Mouse (Mus musculus) left cerebral cortex, postnatal 36 days (tissue): ENCODE results near the gene Gm16253. TPM values are rescaled to one million over a fixed set of nuclear protein-coding genes. Genes with fewer than 3 reads are reported as not detected.

Source experiments
- DNase-seq, 2 experiments: peaks; one replicate each; pipeline ENCODE4 v3.0.0; 2021 to 2022; ENCODE audit warnings: low spot score in 2 of 2, mixed read lengths in 1 of 2
- intact Hi-C: fragments of 180-260 bp; cut with DNase I; formaldehyde crosslinking; loops from one replicate; pipeline ENCODE4 v1.15.1; 2025
- total RNA-seq, 2 experiments: library from RNA; stranded (reverse); gene quantifications; 2 replicates each; pipeline ENCODE4 v1.2.3; 2021

The Gm16253 gene
- total RNA-seq, 2 experiments from 2014 or later, result not detected

GRCm38 (mm10) chr3:96569966-96570605, 6.7 kb upstream of the Gm16253 start:
- intact Hi-C loops, result no loop called here
- no peak for DNase-seq

GRCm38 (mm10) chr3:96570643-96571042, 6.1 kb upstream of the Gm16253 start:
- intact Hi-C loops, result no loop called here
- DNase-seq, result no peak

- intact Hi-C loops, result no loop called here
- DNase-seq, result no peak
Measured at GRCm38 (mm10) chr3:96571336-96571735, 5.4 kb upstream of the Gm16253 start.

GRCm38 (mm10) chr3:96571896-96572698, 4.7 kb upstream of the Gm16253 start:
- no peak for DNase-seq
- intact Hi-C loops, result no loop called here

- no peak for DNase-seq
- intact Hi-C loops, result no loop called here
Measured at GRCm38 (mm10) chr3:96573611-96574511, 2.9 kb upstream of the Gm16253 start.

- intact Hi-C loops, result no loop called here
- DNase-seq, result no peak
Measured at GRCm38 (mm10) chr3:96575272-96575984, 1.4 kb upstream of the Gm16253 start.

GRCm38 (mm10) chr3:96576005-96576658, 652 bp upstream of the Gm16253 start:
- no peak for DNase-seq
- intact Hi-C loops, result loop anchor here (2.0 kb wide), 1 partner anchor 21 kb away; the partner anchor contains the start of gene Ankrd34a

GRCm38 (mm10) chr3:96577566-96577965, 782 bp downstream of the Gm16253 start:
- intact Hi-C loops, result loop anchor here (2.0 kb wide), 1 partner anchor 19 kb away; the partner anchor contains the start of gene Ankrd34a
- DNase-seq, result no peak

- intact Hi-C loops, result no loop called here
Measured at GRCm38 (mm10) chr3:96578561-96579238, 1.9 kb downstream of the Gm16253 start.

GRCm38 (mm10) chr3:96579239-96579750, 2.5 kb downstream of the Gm16253 start:
- no peak for DNase-seq
- intact Hi-C loops, result no loop called here

More at GRCm38 (mm10) chr3:96578561-96579238, 1.9 kb downstream of the Gm16253 start:
- no peak for DNase-seq

GRCm38 (mm10) chr3:96579885-96580454, 3.2 kb downstream of the Gm16253 start:
- DNase-seq, result peak; percentile 89 to 93
- intact Hi-C loops, result loop anchor here (1.0 to 10.0 kb wide), 2 partner anchors 29 to 55 kb away; partner anchors contain the start of genes Gm42957 and Pex11b

- DNase-seq, result no peak
- intact Hi-C loops, result loop anchor here (10.0 kb wide), 1 partner anchor 54 kb away; the partner anchor contains the start of genes Gm42957 and Pex11b
Measured at GRCm38 (mm10) chr3:96581141-96581540, 4.4 kb downstream of the Gm16253 start.

GRCm38 (mm10) chr3:96581771-96582515, 5.2 kb downstream of the Gm16253 start:
- no peak for DNase-seq
- intact Hi-C loops, result loop anchor here (10.0 kb wide), 1 partner anchor 53 kb away; the partner anchor contains the start of genes Gm42957 and Pex11b

GRCm38 (mm10) chr3:96583386-96583785, 6.6 kb downstream of the Gm16253 start:
- DNase-seq, result no peak
- intact Hi-C loops, result loop anchor here (10.0 kb wide), 1 partner anchor 51 kb away; the partner anchor contains the start of genes Gm42957 and Pex11b

GRCm38 (mm10) chr3:96590657-96591056, 13.9 kb downstream of the Gm16253 start:
- DNase-seq, result no peak
- intact Hi-C loops, result no loop called here

GRCm38 (mm10) chr3:96593374-96593773, 16.6 kb downstream of the Gm16253 start:
- intact Hi-C loops, result no loop called here
- no peak for DNase-seq
